Mouse (Mus musculus) liver, embryonic 11.5 days (tissue): ENCODE measurements around the gene Ap1s2. TPM values are rescaled to one million over a fixed set of nuclear protein-coding genes. Genes with fewer than 3 reads are reported as not detected.

Experiments used
- ATAC-seq: fragments of 200-750 bp; cut with Nextera tagmentation; replicated peaks from 2 replicates; pipeline ENCODE4 v1.8.0; 2017; ENCODE audit warnings: moderate number of reproducible peaks, mild to moderate bottlenecking, moderate TSS enrichment, moderate library complexity; ENCODE audit not compliant: low FRiP score
- DNase-seq: peaks from one replicate; pipeline ENCODE4 v3.0.0-alpha.2; 2017; ENCODE audit warnings: low spot score
- H3K27ac ChIP-seq: fragments of 300-500 bp; sonication (generic); 2 replicates; pipeline ENCODE4 v1.5.1; 2014; ENCODE audit warnings: mild to moderate bottlenecking, low read depth, low read length, control low read depth
- H3K27me3 ChIP-seq: fragments of 300-500 bp; sonication (generic); replicated peaks from 2 replicates; pipeline ENCODE4 v1.6.1; 2014; ENCODE audit warnings: low read length, mixed read lengths; ENCODE audit not compliant: control insufficient read depth, insufficient read depth
- H3K36me3 ChIP-seq: fragments of 300-500 bp; sonication (generic); 2 replicates; pipeline ENCODE4 v1.6.1; 2014; ENCODE audit warnings: mild to moderate bottlenecking, low read length, moderate library complexity, mixed read lengths; ENCODE audit not compliant: control insufficient read depth, insufficient read depth
- H3K4me1 ChIP-seq: fragments of 300-500 bp; sonication (generic); replicated peaks from 2 replicates; pipeline ENCODE4 v1.6.1; 2014; ENCODE audit warnings: low read length, mixed read lengths; ENCODE audit not compliant: control insufficient read depth, insufficient read depth
- H3K4me2 ChIP-seq: fragments of 300-500 bp; sonication (generic); 2 replicates; pipeline ENCODE4 v1.6.1; 2014; ENCODE audit warnings: mild to moderate bottlenecking, control low read depth, moderate library complexity
- H3K4me3 ChIP-seq: fragments of 300-500 bp; sonication (generic); 2 replicates; pipeline ENCODE4 v1.5.1; 2014; ENCODE audit warnings: low read depth, low read length, control low read depth
- H3K9ac ChIP-seq: fragments of 300-500 bp; sonication (generic); 2 replicates; pipeline ENCODE4 v1.6.1; 2014; ENCODE audit warnings: low read depth, low read length, control low read depth
- H3K9me3 ChIP-seq: fragments of 300-500 bp; sonication (generic); 2 replicates; pipeline ENCODE4 v1.6.1; 2016; ENCODE audit warnings: low read length, inconsistent platforms, mixed read lengths; ENCODE audit not compliant: control insufficient read depth
- WGBS: fragments of 180-500 bp; shearing (Covaris S2); extraction: QIAGEN DNeasy Blood & Tissue Kit; methylation state at CpG from one replicate; pipeline ENCODE4 v1.1.7; 2014; 5-methylcytosine and 5-hydroxymethylcytosine counted together
- polyA plus RNA-seq: library from polyadenylated mRNA; unstranded; fragments of >200 nt; fragmentation: Nextera tagmentation; extraction: Ambion mirVana; gene quantifications from 2 replicates; pipeline ENCODE4 v1.2.1, GENCODE M21; 2014

The Ap1s2 gene
- 8.5 and 9.1 TPM in 2 replicates for polyA plus RNA-seq

DNA sequence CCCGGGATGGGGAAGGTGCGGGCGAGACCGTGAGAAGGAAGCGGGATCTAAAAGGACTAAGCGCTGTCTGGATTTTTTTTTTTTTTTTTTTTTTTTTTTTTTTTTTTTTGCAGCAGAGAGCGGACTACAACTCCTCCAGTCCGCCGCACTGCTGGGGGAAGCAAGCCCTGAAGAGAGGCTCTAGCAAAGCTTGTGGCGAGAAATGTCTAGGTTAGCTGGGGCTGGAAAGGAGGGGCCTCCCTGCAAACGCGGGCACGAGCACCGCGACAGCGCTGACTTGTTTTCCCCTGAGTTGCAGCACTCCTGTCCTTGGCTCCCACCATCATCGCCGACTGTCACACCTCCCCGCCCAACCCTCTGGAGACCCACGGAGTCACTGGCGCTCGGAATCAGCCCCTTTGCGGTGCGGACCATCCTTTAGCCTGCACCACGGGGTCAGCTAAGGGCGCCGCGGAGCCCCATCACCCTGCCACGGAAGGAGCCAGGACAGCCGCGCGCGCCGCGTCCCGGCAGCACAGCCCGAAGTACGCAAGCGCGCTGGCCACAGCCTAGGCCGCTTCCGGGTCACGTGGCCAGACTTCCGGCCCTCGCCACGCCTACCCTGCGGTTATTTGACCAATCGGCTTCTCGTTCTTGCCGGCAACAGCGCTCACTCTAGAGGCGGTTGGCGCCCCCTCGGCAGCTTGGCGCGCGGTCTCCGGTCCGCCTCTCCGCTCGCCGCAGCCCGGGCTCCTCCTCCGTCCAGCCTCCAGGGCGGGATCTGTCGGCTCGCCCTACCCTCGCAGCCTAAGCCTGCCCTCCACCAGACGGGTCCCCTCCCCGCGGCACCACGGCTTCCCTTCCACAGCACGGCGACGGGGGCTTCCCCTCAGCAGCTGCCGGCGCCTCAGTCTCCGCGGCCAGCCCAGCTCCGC, at the start of gene Ap1s2:
Ap1s2 (plus strand) TSS at position 681 of the 914 bp plus-strand sequence.
- peak within 1 kb of the TSS; percentile 71 for H3K9ac ChIP-seq
- H3K36me3 ChIP-seq: no peaks in the 10 kb centered on the region
- peak within 1 kb of the TSS; percentile 67 for H3K4me2 ChIP-seq
- H3K4me3 ChIP-seq: peak within 1 kb of the TSS; percentile 63
- DNase-seq (peak; percentile 86), ATAC-seq (peak; percentile 100)
- 11% methylated on average over 71 of the region's 80 CpGs for WGBS
- H3K4me1 ChIP-seq: no peaks in the 10 kb centered on the region
- H3K27ac ChIP-seq: peak within 1 kb of the TSS; percentile 43
- peaks cover 2% of the 10 kb centered on the region for H3K27me3 ChIP-seq
- no peaks in the 10 kb centered on the region for H3K9me3 ChIP-seq

GRCm38 (mm10) chrX:163867711-163868379, 41.0 kb upstream of the Ap1s2 start:
- WGBS: 63% methylated on average over 5 of the region's 5 CpGs
- DNase-seq (no peak), ATAC-seq (no peak)
- no peaks in the 10 kb centered on the region for H3K36me3 ChIP-seq
- H3K27me3 ChIP-seq: no peaks in the 10 kb centered on the region
- no peak overlapping the region for H3K4me3 ChIP-seq
- no peak overlapping the region for H3K4me2 ChIP-seq
- no peak overlapping the region for H3K9ac ChIP-seq
- H3K9me3 ChIP-seq: no peaks in the 10 kb centered on the region
- no peaks in the 10 kb centered on the region for H3K4me1 ChIP-seq
- H3K27ac ChIP-seq: no peak overlapping the region

DNA sequence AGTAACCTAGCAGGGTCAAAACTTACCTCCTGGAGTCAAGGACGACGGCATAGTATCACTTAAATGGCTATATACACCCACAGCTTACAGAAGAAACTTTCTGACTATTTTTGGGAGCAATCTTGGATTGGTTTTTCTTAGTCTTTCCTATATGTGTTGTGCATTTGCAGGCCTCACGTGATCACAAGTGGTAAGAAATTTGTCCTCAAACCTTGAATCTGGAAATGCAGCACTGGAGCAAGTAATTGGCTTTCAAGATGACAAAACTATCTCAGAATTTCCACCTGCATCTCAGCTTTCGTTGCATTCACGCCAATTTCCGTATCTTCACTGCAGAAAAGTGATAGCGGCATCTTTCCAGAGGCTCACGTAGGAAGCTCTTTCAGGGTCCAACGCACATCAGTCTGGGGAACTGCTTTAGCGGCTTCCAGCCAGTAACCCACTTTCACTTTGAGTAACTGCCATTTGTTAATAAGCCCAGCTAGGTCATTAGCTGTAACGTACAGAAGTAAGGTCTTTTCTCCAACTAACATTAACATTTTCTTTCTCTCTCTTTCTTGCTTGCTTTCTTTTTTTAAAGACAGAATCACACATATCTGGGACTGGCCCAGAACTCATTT, 40.0 kb upstream of the Ap1s2 start:
- Histone ChIP-seq H3K4me1 (no peaks in the 10 kb centered on the region), H3K9ac (no peak overlapping the region), H3K36me3 (no peaks in the 10 kb centered on the region), H3K27ac (no peak overlapping the region), H3K4me2 (no peak overlapping the region), H3K4me3 (no peak overlapping the region), H3K27me3 (no peaks in the 10 kb centered on the region), H3K9me3 (no peaks in the 10 kb centered on the region)
- WGBS: 79% methylated on average over 11 of the region's 11 CpGs
- DNase-seq (no peak), ATAC-seq (no peak)

GRCm38 (mm10) chrX:163875932-163876331, 32.9 kb upstream of the Ap1s2 start:
- Histone ChIP-seq H3K36me3 (no peaks in the 10 kb centered on the region), H3K27me3 (no peaks in the 10 kb centered on the region), H3K4me2 (no peak overlapping the region), H3K9me3 (no peaks in the 10 kb centered on the region), H3K4me1 (no peaks in the 10 kb centered on the region), H3K9ac (no peak overlapping the region), H3K27ac (no peak overlapping the region), H3K4me3 (no peak overlapping the region)
- ATAC-seq (no peak), DNase-seq (no peak)
- WGBS: 69% methylated on average over 3 of the region's 3 CpGs

- DNase-seq (no peak), ATAC-seq (no peak)
- Histone ChIP-seq H3K9me3 (no peaks in the 10 kb centered on the region), H3K9ac (no peak overlapping the region), H3K27ac (no peak overlapping the region), H3K4me2 (no peak overlapping the region), H3K4me1 (no peaks in the 10 kb centered on the region), H3K27me3 (no peaks in the 10 kb centered on the region), H3K36me3 (no peaks in the 10 kb centered on the region), H3K4me3 (no peak overlapping the region)
- WGBS: 44% methylated on average over 4 of the region's 4 CpGs
These were observed 32.2 kb upstream of the Ap1s2 start for GRCm38 (mm10) chrX:163876636-163877035.

GRCm38 (mm10) chrX:163879039-163879438, 29.8 kb upstream of the Ap1s2 start:
- Histone ChIP-seq H3K36me3 (no peaks in the 10 kb centered on the region), H3K4me1 (no peaks in the 10 kb centered on the region), H3K9ac (no peak overlapping the region), H3K27ac (no peak overlapping the region), H3K4me3 (no peak overlapping the region), H3K27me3 (no peaks in the 10 kb centered on the region), H3K4me2 (no peak overlapping the region), H3K9me3 (no peaks in the 10 kb centered on the region)
- no peak for ATAC-seq
- no peak for DNase-seq
- 69% methylated on average over 6 of the region's 6 CpGs for WGBS

- no peaks in the 10 kb centered on the region for H3K27me3 ChIP-seq
- H3K4me3 ChIP-seq: no peak overlapping the region
- H3K4me1 ChIP-seq: no peaks in the 10 kb centered on the region
- no peak overlapping the region for H3K27ac ChIP-seq
- DNase-seq (no peak), ATAC-seq (no peak)
- no peak overlapping the region for H3K9ac ChIP-seq
- no peaks in the 10 kb centered on the region for H3K9me3 ChIP-seq
- H3K36me3 ChIP-seq: no peaks in the 10 kb centered on the region
- no peak overlapping the region for H3K4me2 ChIP-seq
- 44% methylated on average over 5 of the region's 5 CpGs for WGBS
These were observed 29.4 kb upstream of the Ap1s2 start for GRCm38 (mm10) chrX:163879461-163879860.

DNA sequence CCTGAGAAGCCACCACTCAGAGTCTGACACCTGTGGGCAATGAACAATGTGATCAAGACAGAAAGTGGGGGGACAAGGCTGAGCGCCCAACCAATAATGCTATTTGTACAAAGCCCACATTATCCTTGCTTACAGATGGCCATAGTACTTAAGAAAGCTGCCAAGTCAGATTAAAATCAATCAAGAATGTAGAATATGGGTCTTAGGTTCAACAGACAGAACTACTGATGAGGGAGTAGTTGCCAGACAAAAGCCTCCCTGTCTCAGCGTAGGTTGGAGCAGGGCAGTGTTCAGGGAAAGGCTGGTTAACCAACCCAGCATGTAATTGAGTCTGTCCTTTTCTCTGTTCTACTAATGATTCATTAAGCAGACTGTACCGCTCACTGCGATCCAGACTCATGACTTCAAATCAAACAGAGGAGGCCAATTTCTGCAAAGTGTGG, 23.3 kb upstream of the Ap1s2 start:
- Histone ChIP-seq H3K4me1 (no peaks in the 10 kb centered on the region), H3K9me3 (no peaks in the 10 kb centered on the region), H3K4me2 (no peak overlapping the region), H3K27me3 (peaks cover 4% of the 10 kb centered on the region), H3K27ac (no peak overlapping the region), H3K9ac (no peak overlapping the region), H3K4me3 (no peak overlapping the region), H3K36me3 (no peaks in the 10 kb centered on the region)
- no peak for ATAC-seq
- 79% methylated on average over 4 of the region's 4 CpGs for WGBS
- no peak for DNase-seq
